Mouse (Mus musculus) cerebellum, adult 8-10 months (tissue): ENCODE results near the gene Ccser2.
"Not testable (repeated sequence)": the region's sequence is repeated elsewhere in the genome, so short reads cannot be mapped to it uniquely, and the experiment has no call there.

Experiments
- DNase-seq: peaks from one replicate; pipeline ENCODE4 v3.0.0; 2022

The Ccser2 gene

GRCm38 (mm10) chr14:36968628-36969147 is at the start of gene Ccser2:
TSS of gene Ccser2 (minus strand) at chr14:36968777.
- DNase-seq: peak; percentile 99

- DNase-seq: no peak
These were observed 47.3 kb upstream of the Ccser2 start for GRCm38 (mm10) chr14:37015894-37016293.

GRCm38 (mm10) chr14:37013644-37014043 is 45.1 kb upstream of the Ccser2 start:
- no peak for DNase-seq

- no peak for DNase-seq
These were observed 41.1 kb upstream of the Ccser2 start for GRCm38 (mm10) chr14:37009686-37010085.

GRCm38 (mm10) chr14:37006489-37006888 is 37.9 kb upstream of the Ccser2 start:
- no peak for DNase-seq

GRCm38 (mm10) chr14:37005865-37006264 is 37.3 kb upstream of the Ccser2 start:
- DNase-seq: no peak

- no peak for DNase-seq
These were observed 35.0 kb upstream of the Ccser2 start for GRCm38 (mm10) chr14:37003431-37004095.

- DNase-seq: no peak
These were observed 34.3 kb upstream of the Ccser2 start for GRCm38 (mm10) chr14:37002852-37003251.

GRCm38 (mm10) chr14:37000780-37001179 is 32.2 kb upstream of the Ccser2 start:
- not testable (repeated sequence) for DNase-seq

- no peak for DNase-seq
These were observed 21.2 kb upstream of the Ccser2 start for GRCm38 (mm10) chr14:36989784-36990183.

GRCm38 (mm10) chr14:36985693-36986092 is 17.1 kb upstream of the Ccser2 start:
- DNase-seq: no peak

- no peak for DNase-seq
These were observed 6.4 kb upstream of the Ccser2 start for GRCm38 (mm10) chr14:36975019-36975418.

GRCm38 (mm10) chr14:36971211-36971610 is 2.6 kb upstream of the Ccser2 start:
- no peak for DNase-seq

GRCm38 (mm10) chr14:36969861-36970420 is 1.4 kb upstream of the Ccser2 start:
- no peak for DNase-seq

- DNase-seq: no peak
These were observed 425 bp downstream of the Ccser2 start for GRCm38 (mm10) chr14:36968076-36968627.

- DNase-seq: no peak
These were observed 3.2 kb downstream of the Ccser2 start for GRCm38 (mm10) chr14:36965421-36965820.

- no peak for DNase-seq
These were observed 6.1 kb downstream of the Ccser2 start for GRCm38 (mm10) chr14:36962477-36962876.

GRCm38 (mm10) chr14:36957719-36958118 is 10.9 kb downstream of the Ccser2 start:
- no peak for DNase-seq

GRCm38 (mm10) chr14:36957261-36957660 is 11.3 kb downstream of the Ccser2 start:
- DNase-seq: no peak

- no peak for DNase-seq
These were observed 11.9 kb downstream of the Ccser2 start for GRCm38 (mm10) chr14:36956717-36957116.

- no peak for DNase-seq
These were observed 15.7 kb downstream of the Ccser2 start for GRCm38 (mm10) chr14:36952687-36953426.

GRCm38 (mm10) chr14:36952142-36952541 is 16.4 kb downstream of the Ccser2 start:
- DNase-seq: peak; percentile 29

GRCm38 (mm10) chr14:36942716-36943115 is 25.9 kb downstream of the Ccser2 start:
- no peak for DNase-seq

GRCm38 (mm10) chr14:36937941-36938340 is 30.6 kb downstream of the Ccser2 start:
- DNase-seq: no peak
